Mouse (Mus musculus) myocyte (in vitro differentiated cells): ENCODE measurements around the gene Kif14.

ENCODE experiments used
- E2F4 ChIP-seq: IDR thresholded peaks from one replicate; pipeline ENCODE4 v1.6.1; 2011; ENCODE audit warnings: mild to moderate bottlenecking, control low read depth, moderate library complexity; ENCODE audit not compliant: insufficient read depth
- MAX ChIP-seq: IDR thresholded peaks from one replicate; pipeline ENCODE4 v1.6.1; 2011; ENCODE audit warnings: low read depth, mild to moderate bottlenecking, control low read depth
- MYOD1 ChIP-seq, 3 experiments: IDR thresholded peaks; one replicate each; pipeline ENCODE4 v1.6.1; 2011; ENCODE audit warnings: control low read depth in 2 of 3, low read depth in 2 of 3, mild to moderate bottlenecking in 2 of 3, moderate library complexity in 1 of 3; ENCODE audit not compliant: insufficient read length in 2 of 3, control insufficient read depth in 1 of 3
- MYOG ChIP-seq, 3 experiments: IDR thresholded peaks; one replicate each; pipeline ENCODE4 v1.6.1; 2011; ENCODE audit warnings: control low read depth in 2 of 3, low read depth in 2 of 3, mild to moderate bottlenecking in 2 of 3; ENCODE audit not compliant: insufficient read length in 2 of 3, control insufficient read depth in 1 of 3, insufficient read depth in 1 of 3
- POLR2A ChIP-seq: IDR thresholded peaks from one replicate; pipeline ENCODE4 v1.6.1; 2011; ENCODE audit warnings: low read depth, mild to moderate bottlenecking, control low read depth, moderate library complexity; ENCODE audit not compliant: insufficient read length
- POLR2AphosphoS2 ChIP-seq: IDR thresholded peaks from one replicate; pipeline ENCODE4 v1.6.1; 2011; ENCODE audit warnings: low read depth, control low read depth; ENCODE audit not compliant: insufficient read length
- TCF3 ChIP-seq: IDR thresholded peaks from one replicate; pipeline ENCODE4 v1.6.1; 2011; ENCODE audit warnings: low read depth, control low read depth; ENCODE audit not compliant: insufficient read length
- USF1 ChIP-seq: IDR thresholded peaks from one replicate; pipeline ENCODE4 v1.6.1; 2011; ENCODE audit warnings: low read depth, mild to moderate bottlenecking, control low read depth, moderate library complexity

DNA sequence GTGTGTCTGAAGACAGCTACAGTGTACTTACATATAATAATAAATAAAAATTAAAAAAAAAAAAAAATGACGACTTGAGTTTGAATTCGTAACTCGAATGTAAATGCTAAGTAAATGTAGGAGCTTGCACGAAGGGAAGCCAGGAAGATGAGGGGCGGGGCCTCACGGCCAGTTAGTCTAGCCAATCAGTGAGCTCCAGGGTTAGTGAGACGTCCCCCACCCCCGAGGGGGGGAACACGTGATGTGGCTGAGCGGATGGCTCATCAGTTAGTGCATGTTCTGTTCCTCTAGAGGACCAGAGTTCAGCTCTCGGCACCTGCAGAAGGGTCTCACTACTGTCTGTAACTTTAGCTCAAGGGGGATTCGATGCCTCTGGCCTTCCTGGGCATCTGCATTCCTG is 91.3 kb downstream of the Kif14 start:
- TF ChIP-seq MAX: no peak
- no peak for TF ChIP-seq POLR2AphosphoS2
- no peak for TF ChIP-seq POLR2A
- TF ChIP-seq MYOG (IDR thresholded peaks at IDR 0.05; ENCODE audit: control insufficient read depth in 1 of 3, insufficient read depth in 1 of 3, insufficient read length in 2 of 3, low read depth in 2 of 3): no peak
- no peak for TF ChIP-seq MYOD1 (IDR thresholded peaks at IDR 0.05; ENCODE audit: control insufficient read depth in 1 of 3, insufficient read length in 2 of 3, low read depth in 2 of 3)
- no peak for TF ChIP-seq USF1
- TF ChIP-seq TCF3: no peak
- TF ChIP-seq E2F4: no peak
